Mouse (Mus musculus) spleen, embryonic (tissue): ENCODE results near the gene Olfr518.

Experiments used
- CTCF ChIA-PET: fragments of 350-600 bp; sonication (Branson Sonifier 250); formaldehyde crosslinking; loops from one replicate; lab custom pipeline; 2022; lab: Charles Lee

Olfr518 gene

DNA sequence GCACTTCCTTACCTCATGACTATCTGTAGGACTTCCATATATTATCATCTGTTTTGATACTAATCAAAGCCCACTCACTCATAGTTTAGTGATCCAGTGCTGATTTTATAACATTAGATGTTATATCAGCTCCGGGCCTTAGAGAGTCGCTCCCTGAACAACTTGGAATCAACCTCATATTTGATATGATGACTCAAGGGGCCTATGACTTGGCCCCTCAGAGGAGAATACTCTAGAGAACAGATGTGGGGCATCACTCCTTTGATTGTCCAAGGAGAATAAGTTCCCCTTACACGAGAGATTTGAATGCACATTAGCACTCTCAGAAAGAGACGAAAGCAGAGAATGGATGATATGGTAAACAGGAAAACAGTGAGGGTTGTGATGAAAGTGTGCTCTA is at the start of gene Olfr518:
Gene Olfr518, minus strand, starts transcription at position 101 of the 400 bp plus-strand sequence.
- CTCF ChIA-PET: no interaction called here

DNA sequence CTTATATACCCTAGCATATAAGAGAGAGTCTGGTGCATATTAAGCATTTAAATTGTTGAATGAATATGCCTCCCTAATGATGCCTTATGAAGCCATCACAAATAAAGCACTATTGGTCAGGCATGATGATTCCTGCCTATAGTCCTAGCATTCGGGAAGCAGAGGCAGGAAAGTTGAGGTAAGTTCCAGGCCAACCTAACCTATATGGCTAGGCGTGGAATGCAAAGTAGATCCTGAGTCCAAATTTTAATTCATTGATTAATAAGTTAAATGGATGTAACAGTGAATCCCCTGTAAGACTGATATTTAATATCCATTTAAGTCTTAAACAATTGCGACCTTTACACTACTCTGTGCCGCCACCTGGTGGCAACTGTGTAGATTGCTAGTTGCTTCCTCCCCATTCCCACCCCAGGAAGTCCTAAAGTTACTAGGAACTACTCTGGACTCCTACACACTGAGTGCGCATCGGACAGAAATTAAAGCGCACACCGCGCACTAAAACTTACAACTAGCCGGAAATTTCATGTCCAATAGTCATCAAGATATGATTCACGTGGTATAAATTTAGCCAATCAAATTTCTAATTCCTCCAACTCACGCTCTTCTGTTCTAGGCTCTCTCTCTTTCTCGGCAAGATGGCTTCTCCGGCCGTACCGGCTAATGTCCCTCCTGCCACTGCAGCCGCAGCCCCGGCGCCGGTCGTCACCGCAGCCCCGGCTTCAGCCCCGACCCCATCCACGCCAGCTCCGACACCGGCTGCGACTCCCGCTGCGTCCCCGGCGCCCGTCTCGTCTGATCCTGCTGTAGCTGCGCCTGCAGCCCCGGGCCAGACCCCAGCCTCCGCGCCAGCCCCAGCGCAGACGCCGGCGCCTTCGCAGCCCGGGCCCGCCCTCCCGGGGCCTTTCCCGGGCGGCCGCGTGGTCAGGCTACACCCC is 49.3 kb upstream of the Olfr518 start, which contains the start of gene Eif3f:
Gene Eif3f, plus strand, starts transcription at position 624 of the 938 bp plus-strand sequence.
- CTCF ChIA-PET: no interaction called here

DNA sequence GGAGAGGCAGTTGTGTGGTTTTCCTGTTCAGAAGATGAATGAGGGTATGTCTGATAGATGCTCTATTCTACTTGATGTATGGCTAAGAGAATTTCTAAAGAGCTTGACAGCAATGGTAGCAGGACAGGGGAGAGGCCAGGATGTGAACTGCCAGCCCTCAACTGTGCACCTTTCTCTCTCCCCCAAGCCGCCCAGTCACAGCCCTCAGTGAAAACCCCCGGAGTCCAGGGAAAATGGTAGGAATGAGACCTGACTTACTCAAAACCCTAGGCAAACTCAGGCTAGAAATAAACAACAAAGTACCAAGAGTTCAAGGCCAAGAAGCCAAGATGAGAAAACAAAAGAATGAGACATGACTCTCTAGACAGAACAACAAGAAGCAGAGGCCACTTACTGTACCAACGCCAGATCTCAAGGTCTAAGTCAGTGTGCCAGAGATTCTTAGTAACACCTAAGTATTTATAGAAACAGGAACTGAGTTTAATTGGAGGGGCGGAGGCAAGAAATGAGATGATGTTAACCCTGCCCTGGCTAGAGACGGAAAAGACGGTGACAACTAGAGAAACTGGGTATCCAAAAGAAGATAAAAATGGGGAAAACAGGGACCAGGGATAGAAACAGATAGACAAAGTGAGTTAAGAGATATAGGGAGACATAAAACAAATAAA is 45.1 kb upstream of the Olfr518 start, which contains the start of gene Nlrp10:
Gene Nlrp10, minus strand, starts transcription at position 453 of the 668 bp plus-strand sequence.
- CTCF ChIA-PET: interaction anchor here (0.6 kb wide), 1 partner anchor 11 kb away, joined by 3 read pairs; no protein-coding TSS in a partner anchor

DNA sequence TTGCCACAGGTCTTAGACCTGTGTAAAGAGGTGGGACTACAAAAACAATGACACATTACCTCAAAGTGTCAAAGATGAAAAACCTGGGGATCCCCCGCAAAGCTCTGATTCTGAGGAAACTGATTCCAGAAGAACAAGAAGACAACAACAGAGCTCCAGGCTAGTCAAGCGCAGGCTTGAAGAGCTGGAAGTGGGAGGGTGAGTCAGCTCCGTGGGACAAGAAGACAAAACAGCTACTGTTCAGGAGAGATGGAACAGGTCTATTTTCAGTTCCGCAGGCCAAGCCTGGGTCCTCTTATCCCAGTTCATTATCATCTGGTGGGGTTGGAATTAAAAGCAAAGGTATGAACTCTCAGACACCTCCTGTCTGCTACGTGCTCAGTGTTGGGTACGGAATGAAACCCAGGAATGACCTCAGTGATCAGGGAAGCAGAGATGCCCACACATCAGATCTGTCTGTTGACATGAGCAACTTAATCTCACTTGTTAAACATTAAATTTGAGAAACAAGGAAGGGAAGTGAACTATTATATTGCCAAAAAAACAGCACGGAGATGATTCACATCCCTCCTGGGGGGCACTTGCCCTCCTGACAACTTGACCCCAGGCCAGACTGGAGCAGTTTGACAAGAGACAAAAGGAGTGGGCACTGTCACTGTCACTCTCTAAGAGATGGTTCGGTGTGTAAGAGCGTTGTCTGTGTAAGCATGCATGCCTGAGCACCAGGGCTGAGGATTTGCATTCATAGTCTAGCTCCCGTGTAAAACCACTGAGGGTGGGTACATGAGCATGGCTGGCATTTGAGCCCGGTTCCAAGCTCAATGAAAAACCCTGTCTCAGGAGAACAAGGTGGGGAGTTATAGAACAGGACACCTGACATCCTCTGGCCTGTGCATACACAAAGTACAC is 43.7 kb upstream of the Olfr518 start:
- CTCF ChIA-PET: no interaction called here

DNA sequence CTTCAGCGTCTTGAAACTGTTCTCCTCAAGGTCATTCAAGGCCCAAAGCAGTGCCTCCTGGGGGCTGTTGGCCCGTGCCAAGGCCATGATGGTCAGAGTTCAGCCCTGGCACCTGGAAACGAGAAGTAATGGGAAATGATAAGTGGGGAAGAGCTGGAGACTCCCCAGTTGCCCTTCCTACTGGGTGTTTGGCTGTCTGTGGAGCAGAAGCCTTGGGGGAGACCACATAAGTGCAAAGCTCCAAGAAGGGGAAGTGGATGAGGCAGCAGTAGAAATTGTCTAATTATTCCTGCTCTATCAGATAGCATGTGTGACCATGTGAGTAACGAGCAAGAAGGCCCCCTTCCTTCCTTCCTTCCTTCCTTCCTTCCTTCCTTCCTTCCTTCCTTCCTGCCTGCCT is 42.2 kb upstream of the Olfr518 start:
- CTCF ChIA-PET: no interaction called here

GRCm38 (mm10) chr7:108903969-108904368 is 19.2 kb upstream of the Olfr518 start:
- CTCF ChIA-PET: no interaction called here

DNA sequence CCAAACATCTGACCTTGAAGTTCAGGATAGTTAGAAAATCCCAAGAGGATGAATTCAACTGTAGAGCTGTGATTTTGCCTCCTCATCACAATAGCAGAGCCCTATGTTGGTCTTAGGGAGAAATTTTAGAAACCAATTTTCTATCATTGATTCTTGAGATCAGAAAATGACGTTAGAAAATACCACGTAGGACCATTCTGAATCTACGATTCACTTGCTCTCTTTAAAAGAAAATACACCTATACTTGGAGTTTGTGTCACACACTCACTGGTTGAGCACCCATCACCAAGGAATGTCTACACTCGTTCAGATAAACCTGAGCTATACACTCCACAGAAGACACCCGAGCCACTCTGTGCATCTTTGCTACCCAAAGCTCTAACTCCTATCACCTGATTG is 9.5 kb upstream of the Olfr518 start, which contains the start of gene Olfr519:
Gene Olfr519, minus strand, starts transcription at position 101 of the 400 bp plus-strand sequence.
- CTCF ChIA-PET: no interaction called here

- CTCF ChIA-PET: no interaction called here
These were observed 12.5 kb downstream of the Olfr518 start, which contains the start of gene Olfr517 for GRCm38 (mm10) chr7:108872279-108872678. Olfr517 (minus strand) TSS chr7:108872379.

DNA sequence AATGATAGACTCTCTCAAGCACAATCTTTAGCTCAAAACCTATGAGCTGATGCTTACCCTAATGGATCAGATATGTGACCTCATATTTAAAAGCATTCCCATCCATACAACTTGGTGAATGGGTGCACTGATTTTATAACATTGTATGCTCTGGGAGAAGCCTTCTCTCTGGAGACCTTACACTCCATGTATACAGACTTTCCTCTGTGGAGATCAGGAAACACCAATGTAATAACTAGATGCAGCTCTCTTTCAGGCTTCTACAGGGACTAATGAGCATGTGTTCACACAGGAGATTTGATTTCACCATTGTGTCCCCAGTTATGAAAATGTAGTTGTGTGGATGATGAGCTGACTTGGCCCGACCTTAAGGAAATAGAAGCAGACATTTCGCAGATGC is 34.4 kb downstream of the Olfr518 start, which contains the start of gene Olfr516:
Gene Olfr516, minus strand, starts transcription at position 101 of the 400 bp plus-strand sequence.
- CTCF ChIA-PET: no interaction called here
